Mouse (Mus musculus) CH12.LX (cell line): ENCODE data around the gene Unc13b. TPM values are rescaled to one million over a fixed set of nuclear protein-coding genes. Genes with fewer than 3 reads are reported as not detected.

Source experiments
- DNase-seq: peaks from one replicate; pipeline ENCODE4 v3.0.0-alpha.2; 2013; ENCODE audit errors: extremely low read depth
- H3K27ac ChIP-seq: 2 replicates; pipeline ENCODE4 v1.5.1; 2012; ENCODE audit warnings: low read depth, mild to moderate bottlenecking, control low read depth, moderate library complexity; ENCODE audit not compliant: insufficient read depth
- H3K27me3 ChIP-seq: replicated peaks from 2 replicates; pipeline ENCODE3; 2012; ENCODE audit warnings: inconsistent platforms
- H3K36me3 ChIP-seq, 2 experiments: replicated peaks in 1 of 2; 2 replicates each; pipeline versions ENCODE3 to v1.6.1; 2012; ENCODE audit warnings: inconsistent platforms in 1 of 2, low read length in 1 of 2, mild to moderate bottlenecking in 1 of 2, mixed read lengths in 1 of 2, moderate library complexity in 1 of 2; ENCODE audit not compliant: control insufficient read depth in 1 of 2, insufficient read depth in 1 of 2
- H3K4me1 ChIP-seq, 2 experiments: 2 replicates each; pipeline ENCODE4 v1.6.1; 2012; ENCODE audit warnings: inconsistent platforms in 1 of 2, moderate library complexity in 1 of 2; ENCODE audit not compliant: insufficient read depth in 2 of 2, control insufficient read depth in 1 of 2
- H3K4me2 ChIP-seq: 2 replicates; pipeline ENCODE4 v1.6.1; 2012; ENCODE audit warnings: low read depth, mild to moderate bottlenecking, control low read depth; ENCODE audit not compliant: poor library complexity, insufficient read depth, severe bottlenecking
- H3K4me3 ChIP-seq, 3 experiments: fragments of 150-350 bp in 1 of 3; sonication (generic) in 1 of 3; replicated peaks in 1 of 3; 2 replicates each; pipeline versions ENCODE3 to v1.5.1; 2011 to 2012; ENCODE audit warnings: low read depth in 2 of 3, low read length in 2 of 3, mild to moderate bottlenecking in 2 of 3, moderate library complexity in 2 of 3, control low read depth in 1 of 3, improper control_type of control experiment in 1 of 3, inconsistent platforms in 1 of 3, mixed read lengths in 1 of 3; ENCODE audit not compliant: poor library complexity in 1 of 3
- H3K79me2 ChIP-seq: replicated peaks from 2 replicates; pipeline ENCODE4 v1.6.1; 2012; ENCODE audit warnings: mild to moderate bottlenecking, moderate library complexity; ENCODE audit not compliant: control insufficient read depth, poor library complexity, insufficient read depth, severe bottlenecking; ENCODE audit errors: extremely low read depth
- H3K9ac ChIP-seq: 2 replicates; pipeline ENCODE4 v1.6.1; 2012; ENCODE audit warnings: low read depth, mild to moderate bottlenecking, control low read depth, moderate library complexity; ENCODE audit not compliant: insufficient read depth
- H3K9me3 ChIP-seq: replicated peaks from 2 replicates; pipeline ENCODE3; 2012; ENCODE audit warnings: low read length, inconsistent platforms, mixed read lengths
- BHLHE40 ChIP-seq: IDR thresholded peaks from 2 replicates; pipeline ENCODE4 v1.6.1; 2011; ENCODE audit warnings: mild to moderate bottlenecking, low read depth, low read length, improper control_type of control experiment
- CHD2 ChIP-seq: IDR thresholded peaks from 2 replicates; pipeline ENCODE4 v1.6.1; 2011; ENCODE audit warnings: low read length, improper control_type of control experiment
- E2F4 ChIP-seq: IDR thresholded peaks from 2 replicates; pipeline ENCODE4 v1.6.1; 2011; ENCODE audit warnings: low read depth, low read length, improper control_type of control experiment; ENCODE audit not compliant: insufficient replicate concordance
- ELF1 ChIP-seq: IDR thresholded peaks from 2 replicates; pipeline ENCODE4 v1.6.1; 2014; ENCODE audit warnings: low read depth, mild to moderate bottlenecking, inconsistent platforms, low read length, improper control_type of control experiment
- EP300 ChIP-seq: IDR thresholded peaks from 2 replicates; pipeline ENCODE4 v1.6.1; 2011; ENCODE audit warnings: low read length, improper control_type of control experiment
- ETS1 ChIP-seq: conservative IDR thresholded peaks from 2 replicates; pipeline ENCODE4 v1.6.1; 2012; ENCODE audit warnings: low read depth, mild to moderate bottlenecking, inconsistent platforms, low read length, improper control_type of control experiment, moderate library complexity
- IRF4 ChIP-seq: IDR thresholded peaks from 2 replicates; pipeline ENCODE4 v1.6.1; 2014; ENCODE audit warnings: low read depth, mild to moderate bottlenecking, inconsistent platforms, low read length, improper control_type of control experiment
- JUN ChIP-seq: IDR thresholded peaks from 2 replicates; pipeline ENCODE4 v1.6.1; 2011; ENCODE audit warnings: low read depth, mild to moderate bottlenecking, low read length, improper control_type of control experiment, moderate library complexity; ENCODE audit not compliant: insufficient read depth
- KAT2A ChIP-seq: IDR thresholded peaks from 2 replicates; pipeline ENCODE4 v1.6.1; 2012; ENCODE audit warnings: low read length, improper control_type of control experiment, inconsistent platforms; ENCODE audit not compliant: insufficient replicate concordance
- MXI1 ChIP-seq: IDR thresholded peaks from 2 replicates; pipeline ENCODE4 v1.6.1; 2011; ENCODE audit warnings: mild to moderate bottlenecking, low read depth, low read length, improper control_type of control experiment
- NRF1 ChIP-seq: IDR thresholded peaks from 2 replicates; pipeline ENCODE4 v1.6.1; 2014; ENCODE audit warnings: low read depth, mild to moderate bottlenecking, inconsistent platforms, low read length, improper control_type of control experiment, moderate library complexity
- POLR2A ChIP-seq: IDR thresholded peaks from 2 replicates; pipeline ENCODE4 v1.6.1; 2011; ENCODE audit warnings: low read depth, mild to moderate bottlenecking, improper control_type of control experiment, low read length
- POLR2AphosphoS2 ChIP-seq: IDR thresholded peaks from 2 replicates; pipeline ENCODE4 v1.6.1; 2011; ENCODE audit warnings: low read depth, low read length, improper control_type of control experiment
- RAD21 ChIP-seq: IDR thresholded peaks from 2 replicates; pipeline ENCODE4 v1.6.1; 2011; ENCODE audit warnings: low read depth, mild to moderate bottlenecking, low read length, improper control_type of control experiment, moderate library complexity
- RCOR1 ChIP-seq: conservative IDR thresholded peaks from 2 replicates; pipeline ENCODE4 v1.6.1; 2012; ENCODE audit warnings: low read depth, mild to moderate bottlenecking, inconsistent platforms, low read length, improper control_type of control experiment
- TBP ChIP-seq: conservative IDR thresholded peaks from 2 replicates; pipeline ENCODE4 v1.6.1; 2011; ENCODE audit warnings: low read depth, low read length, improper control_type of control experiment
- USF1 ChIP-seq: IDR thresholded peaks from 2 replicates; pipeline ENCODE4 v1.6.1; 2014; ENCODE audit warnings: low read depth, mild to moderate bottlenecking, inconsistent platforms, low read length, improper control_type of control experiment
- ZC3H11A ChIP-seq: IDR thresholded peaks from 2 replicates; pipeline ENCODE4 v1.6.1; 2012; ENCODE audit warnings: low read depth, mild to moderate bottlenecking, inconsistent platforms, low read length, improper control_type of control experiment
- dilution Hi-C: fragments of 300-500 bp; cut with MboI; formaldehyde crosslinking; loops from 2 replicates; pipeline ENCODE4 v1.14.3; 2020; ENCODE audit warnings: low sequenced_read_pairs; ENCODE audit not compliant: extremely low pct_unique_long_range_greater_than_20kb, extremely low pct_ligation_motif_present
- in situ Hi-C: fragments of 300-500 bp; cut with MboI; formaldehyde crosslinking; loops from 3 replicates; pipeline ENCODE4 v1.14.3; 2019; ENCODE audit warnings: low sequenced_read_pairs, low pct_ligation_motif_present, low pct_unique_long_range_greater_than_20kb, mixed read lengths
- polyA plus RNA-seq: library from polyadenylated mRNA; unstranded; fragments of >175 nt; gene quantifications from 2 replicates; pipeline ENCODE4 v1.2.1, GENCODE M21; 2012; ENCODE audit warnings: low read depth; ENCODE audit not compliant: insufficient read length
- total RNA-seq, 2 experiments: library from RNA; depleted of rRNA; stranded (reverse); fragments of 300-350 nt in 1 of 2; fragments of >200 nt in 1 of 2; gene quantifications; 2 replicates each; pipeline ENCODE4 v1.2.3; 2012 to 2014

The Unc13b gene
- total and polyA plus RNA-seq, 3 experiments: 0.08 to 0.23 (median 0.19) TPM

- peaks cover 12% of the 10 kb centered on the region for H3K27me3 ChIP-seq
- TF ChIP-seq ETS1 (no peak), USF1 (no peak), ZC3H11A (no peak), POLR2AphosphoS2 (no peak), RAD21 (no peak), JUN (no peak), CHD2 (no peak), EP300 (no peak), POLR2A (no peak), KAT2A (no peak), RCOR1 (no peak), NRF1 (no peak), ELF1 (no peak), BHLHE40 (no peak)
- H3K9ac ChIP-seq: no peak overlapping the region
- H3K4me1 ChIP-seq: no peaks in the 10 kb centered on the region
- dilution Hi-C loops: no loop called here
- H3K9me3 ChIP-seq: no peaks in the 10 kb centered on the region
- H3K36me3 ChIP-seq: no peaks in the 10 kb centered on the region
- in situ Hi-C loops: no loop called here
- no peak overlapping the region for H3K27ac ChIP-seq
- no peak for DNase-seq
- no peak overlapping the region for H3K4me3 ChIP-seq
- no peaks in the 10 kb centered on the region for H3K79me2 ChIP-seq
- no peak overlapping the region for H3K4me2 ChIP-seq
Observed at GRCm38 (mm10) chr4:43216491-43216890, 157.7 kb downstream of the Unc13b start.

DNA sequence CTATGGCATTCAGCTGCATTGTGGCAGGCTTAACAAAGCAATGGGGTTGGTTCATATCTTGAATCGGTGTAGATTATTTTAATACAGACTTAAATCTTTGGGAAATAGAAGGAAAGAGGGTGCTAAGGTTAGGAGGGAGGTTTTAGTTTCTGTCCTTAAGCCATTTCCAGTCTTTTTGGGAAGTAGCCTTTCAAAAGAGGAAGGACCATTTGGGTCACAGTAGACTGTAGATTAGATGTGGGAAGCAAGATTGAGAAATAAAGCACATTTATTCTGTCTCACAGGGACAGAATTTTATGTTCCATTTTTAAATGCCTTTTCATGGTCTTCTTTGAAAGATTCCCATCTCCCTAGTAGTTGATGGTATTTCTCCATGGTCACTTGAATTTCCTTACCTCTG is 159.2 kb downstream of the Unc13b start:
- dilution Hi-C loops (no loop called here), in situ Hi-C loops (no loop called here)
- TF ChIP-seq RCOR1 (no peak), E2F4 (no peak), ZC3H11A (no peak), MXI1 (no peak), BHLHE40 (no peak), IRF4 (no peak), ELF1 (no peak), TBP (no peak)

More for the DNA sequence above, 159.2 kb downstream of the Unc13b start:
- Histone ChIP-seq H3K36me3 (no peaks in the 10 kb centered on the region), H3K9me3 (no peaks in the 10 kb centered on the region), H3K27me3 (peaks cover 10% of the 10 kb centered on the region), H3K4me2 (no peak overlapping the region), H3K79me2 (no peaks in the 10 kb centered on the region), H3K4me1 (no peaks in the 10 kb centered on the region), H3K9ac (no peak overlapping the region), H3K27ac (no peak overlapping the region), H3K4me3 (no peak overlapping the region)
- no peak for DNase-seq
